Mouse (Mus musculus) gastrocnemius, postnatal 10 days (tissue): Measurements from ENCODE around the gene Rhbdd3. TPM values are rescaled to one million over a fixed set of nuclear protein-coding genes. Genes with fewer than 3 reads are reported as not detected.
"Not testable (repeated sequence)": the region's sequence is repeated elsewhere in the genome, so short reads cannot be mapped to it uniquely, and the experiment has no call there.

Source experiments
- DNase-seq: peaks from one replicate; pipeline ENCODE4 v3.0.0; 2021; ENCODE audit warnings: mixed read lengths
- total RNA-seq, 2 experiments: library from RNA; stranded (reverse); gene quantifications; 2 replicates each; pipeline ENCODE4 v1.2.3; 2021

Rhbdd3 gene
- total RNA-seq, 2 experiments from 2014 or later = 21.5 to 24.8 TPM

- no peak for DNase-seq
Measured at GRCm38 (mm10) chr11:5064282-5065055, 34.3 kb upstream of the Rhbdd3 start.

GRCm38 (mm10) chr11:5065056-5065821 is 33.5 kb upstream of the Rhbdd3 start, which contains the start of gene Gas2l1:
Gene Gas2l1 (minus strand): TSS chr11:5065327.
- DNase-seq = peak; percentile 91

- no peak for DNase-seq
Measured at GRCm38 (mm10) chr11:5067063-5067462, 31.7 kb upstream of the Rhbdd3 start.

GRCm38 (mm10) chr11:5068126-5068971 is 30.4 kb upstream of the Rhbdd3 start:
- no peak for DNase-seq

GRCm38 (mm10) chr11:5074882-5075281 is 23.8 kb upstream of the Rhbdd3 start:
- DNase-seq = no peak

- no peak for DNase-seq
Measured at GRCm38 (mm10) chr11:5075760-5076159, 23.0 kb upstream of the Rhbdd3 start.

GRCm38 (mm10) chr11:5076843-5077242 is 21.9 kb upstream of the Rhbdd3 start:
- DNase-seq = not testable (repeated sequence)

- no peak for DNase-seq
Measured at GRCm38 (mm10) chr11:5089147-5089546, 9.6 kb upstream of the Rhbdd3 start.

- no peak for DNase-seq
Measured at GRCm38 (mm10) chr11:5091706-5092105, 7.0 kb upstream of the Rhbdd3 start.

- DNase-seq = no peak
Measured at GRCm38 (mm10) chr11:5095877-5096276, 2.8 kb upstream of the Rhbdd3 start.

GRCm38 (mm10) chr11:5096480-5097020 is 2.2 kb upstream of the Rhbdd3 start:
- DNase-seq = no peak

- DNase-seq = no peak
Measured at GRCm38 (mm10) chr11:5098035-5098735, 541 bp upstream of the Rhbdd3 start.

GRCm38 (mm10) chr11:5099576-5100183 is 954 bp downstream of the Rhbdd3 start:
- DNase-seq = peak; percentile 76

- no peak for DNase-seq
Measured at GRCm38 (mm10) chr11:5100283-5100682, 1.6 kb downstream of the Rhbdd3 start.

GRCm38 (mm10) chr11:5100801-5101200 is 2.1 kb downstream of the Rhbdd3 start:
- DNase-seq = no peak

- DNase-seq = no peak
Measured at GRCm38 (mm10) chr11:5101641-5102040, 2.9 kb downstream of the Rhbdd3 start.

- no peak for DNase-seq
Measured at GRCm38 (mm10) chr11:5102384-5102783, 3.7 kb downstream of the Rhbdd3 start.

GRCm38 (mm10) chr11:5103986-5104509 is 5.3 kb downstream of the Rhbdd3 start:
- DNase-seq = no peak

GRCm38 (mm10) chr11:5109441-5109840 is 10.7 kb downstream of the Rhbdd3 start:
- no peak for DNase-seq

- no peak for DNase-seq
Measured at GRCm38 (mm10) chr11:5113645-5114044, 14.9 kb downstream of the Rhbdd3 start.
